7 mouse cellular contexts compared by ENCODE assay signal in the genomic region with DNA sequence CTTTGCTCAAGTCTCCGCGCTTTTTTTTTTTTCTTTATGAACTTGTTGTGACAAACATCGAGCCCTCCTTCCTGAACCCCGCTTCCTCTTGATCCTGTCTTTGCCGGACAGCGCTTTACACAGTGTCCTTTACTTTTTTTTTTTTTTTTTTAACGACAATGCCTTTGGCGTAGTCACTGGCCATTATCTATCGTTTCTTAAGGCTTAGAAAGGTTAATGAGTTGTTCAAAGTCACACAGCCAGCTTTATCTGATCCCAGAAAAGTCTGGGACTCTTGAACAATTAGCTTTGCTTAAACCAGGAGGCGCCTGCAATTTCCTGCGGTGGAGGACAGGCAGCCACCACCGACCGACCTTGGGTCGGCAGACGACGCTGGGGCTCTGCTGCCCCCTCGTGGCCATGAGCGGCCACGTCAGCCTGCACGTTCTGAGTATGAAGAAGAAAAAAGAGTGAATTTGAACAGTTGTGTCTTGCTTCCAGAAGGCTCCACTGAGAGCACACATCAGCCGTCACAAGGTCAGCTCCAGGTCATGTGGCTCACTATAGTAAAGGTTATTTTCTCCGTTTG. TPM values are rescaled to one million over a fixed set of nuclear protein-coding genes. Genes with fewer than 3 reads are reported as not detected.
DNase-seq lines count a peak whose midpoint lies in the region; ATAC-seq and TF ChIP-seq lines count a peak whose summit lies in the region.

No protein-coding gene starts in this region.

- no peak for TF ChIP-seq POLR2A in cortical plate, adult 2 months (IDR thresholded peaks at IDR 0.05; ENCODE audit: extremely low read depth, insufficient read depth, low read length)

- peak overlapping the region; percentile 40 for H3K4me2 ChIP-seq in limb, embryonic 12.5 days
- H3K4me2 ChIP-seq in midbrain, embryonic 15.5 days = peak overlapping the region; percentile 23

- H3K36me3 ChIP-seq in limb, embryonic 12.5 days = no peaks in the 10 kb centered on the region
- H3K36me3 ChIP-seq in midbrain, embryonic 15.5 days (replicated peaks) = no peaks in the 10 kb centered on the region

- no peaks in the 10 kb centered on the region for H3K4me1 ChIP-seq in cortical plate, adult 2 months (ENCODE audit: control insufficient read depth, insufficient read depth, low read length)
- peaks cover 5% of the 10 kb centered on the region; the same call in 1 of the 2 replicates for H3K4me1 ChIP-seq in limb, embryonic 12.5 days (replicated peaks)
- peaks cover 3% of the 10 kb centered on the region; the same call in 1 of the 2 replicates for H3K4me1 ChIP-seq in midbrain, embryonic 15.5 days

- peak; percentile 88 for DNase-seq in adrenal gland, adult 2 months
- DNase-seq in gastrocnemius, postnatal 4 days (ENCODE audit: low spot score in 2 of 2) = peak; percentile 73 to 79
- peak; percentile 76 for DNase-seq in kidney, adult 18-20 months
- peak; percentile 29 to 70 for DNase-seq in spleen, postnatal 10 days (ENCODE audit: low spot score in 2 of 2)

- H3K27me3 ChIP-seq in limb, embryonic 12.5 days = peaks cover 45% of the 10 kb centered on the region
- peaks cover 42% of the 10 kb centered on the region for H3K27me3 ChIP-seq in midbrain, embryonic 15.5 days (replicated peaks)

- H3K9ac ChIP-seq in limb, embryonic 12.5 days (replicated peaks) = no peak overlapping the region
- no peak overlapping the region for H3K9ac ChIP-seq in midbrain, embryonic 15.5 days

- H3K4me3 ChIP-seq in cortical plate, adult 2 months (ENCODE audit: insufficient read depth, low read length) = no peak overlapping the region
- peak overlapping the region; percentile 13; the same call in 1 of the 2 replicates for H3K4me3 ChIP-seq in limb, embryonic 12.5 days (replicated peaks)
- H3K4me3 ChIP-seq in midbrain, embryonic 15.5 days = no peak overlapping the region

- no peak overlapping the region for H3K27ac ChIP-seq in cortical plate, adult 2 months (ENCODE audit: insufficient read depth, low read length)
- H3K27ac ChIP-seq in limb, embryonic 12.5 days = no peak overlapping the region
- H3K27ac ChIP-seq in midbrain, embryonic 15.5 days = no peak overlapping the region

- peak; percentile 23; the same call in 1 of the 2 replicates for ATAC-seq in limb, embryonic 12.5 days (ENCODE audit: insufficient number of reproducible peaks, insufficient read depth, low FRiP score, low TSS enrichment, low read depth)
- no peak for ATAC-seq in midbrain, embryonic 15.5 days (replicated peaks)

- 4% methylated on average over 22 of the region's 22 CpGs for WGBS in limb, embryonic 12.5 days
- 6% methylated on average over 22 of the region's 22 CpGs for whole genome bisulfite sequencing in midbrain, embryonic 15.5 days

- 0 out of 2 replicates have a peak, but pooled peaks cover 5% of the 10 kb centered on the region for H3K9me3 ChIP-seq in limb, embryonic 12.5 days
- H3K9me3 ChIP-seq in midbrain, embryonic 15.5 days = no peaks in the 10 kb centered on the region

- TF ChIP-seq CTCF in cortical plate, adult 2 months (IDR thresholded peaks at IDR 0.05; ENCODE audit: extremely low read depth, insufficient read depth, low read length) = peak; percentile 75

RNA-seq across cellular contexts. Expression of a gene that starts 42.3 kb away (rescaled TPM):
- 100 to 1,000 TPM; 285 to 315 TPM for total RNA-seq in adrenal gland, adult 2 months (2021)
- polyA plus RNA-seq in adrenal gland, adult 2 months (2012; rRNA removed) = 854 and 965 TPM in 2 replicates
- 1.8 and 1.9 TPM in 2 replicates for polyA plus RNA-seq in cortical plate, adult 2 months (2012; rRNA removed)
- 10 to 100 TPM; 12.8 to 14.5 TPM for total RNA-seq in gastrocnemius, postnatal 4 days (2021)
- 38.3 and 42.4 TPM in 2 replicates for polyA plus RNA-seq in limb, embryonic 12.5 days (2016; fragmentation: Nextera tagmentation; extraction: Ambion mirVana)
- polyA plus RNA-seq in midbrain, embryonic 15.5 days (2015; fragmentation: Nextera tagmentation; extraction: Ambion mirVana) = 2.9 and 4.7 TPM in 2 replicates

Comparison
In these comparisons a context has a peak if more than half of its experiments do, and no peak if none do; other contexts are left out.
1. RNA of a gene that starts 42.3 kb away (polyA plus RNA-seq): 854 to 965 TPM in adrenal gland, adult 2 months; 38.3 to 42.4 TPM in limb, embryonic 12.5 days, 2.9 to 4.7 TPM in midbrain, embryonic 15.5 days and 1.8 to 1.9 TPM in cortical plate, adult 2 months; every median in the first group is over 10 times any median in the second.
2. Peak in every context shown above with its lines, with median percentiles within 50 percentile points of each other: DNase-seq.